Mouse (Mus musculus): ENCODE results near the gene 4430402I18Rik.

GRCm38 (mm10) chr19:28864981-28865380 lies 102.6 kb downstream of the 4430402I18Rik start:
- TF ChIP-seq ZC3H11A (IDR thresholded peaks at IDR 0.05; ENCODE audit: borderline replicate concordance, low read depth, low read length) (no peak), HCFC1 (IDR thresholded peaks at IDR 0.05; ENCODE audit: borderline replicate concordance, insufficient read depth, low read length) (no peak)

Data from ES-E14 (cell line).